ENCODE assay signal across 22 mouse cellular contexts in the genomic region with DNA sequence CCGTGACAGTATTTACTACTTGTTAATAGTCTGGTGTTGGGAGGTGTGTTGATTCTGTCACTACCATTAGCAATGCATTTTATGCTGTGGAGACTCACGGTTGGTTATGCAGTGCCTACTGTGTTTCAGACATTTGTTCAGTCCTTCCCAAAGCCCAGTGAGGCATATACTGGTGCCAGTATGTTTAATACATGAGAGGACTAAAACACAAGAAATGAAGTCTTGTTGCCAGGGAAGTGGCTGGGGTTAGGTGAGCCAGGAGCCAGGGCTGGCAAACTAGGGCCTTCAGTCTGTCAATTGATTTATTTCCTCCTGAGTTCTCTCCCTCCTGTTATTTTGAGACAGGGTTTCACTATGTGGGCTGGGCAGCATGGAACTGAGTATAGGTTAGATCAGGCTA.
DNase-seq lines count a peak whose midpoint lies in the region; ATAC-seq and TF ChIP-seq lines count a peak whose summit lies in the region.
"Had no signal": no experiment of that assay in that cellular context is flagged by ENCODE, and none has a peak within 500 bp of the region (broad histone marks: within the 10 kb centered on the region; RNA-seq: fewer than 3 reads in every experiment).

No protein-coding gene starts in this region.

- H3K4me3 ChIP-seq in forebrain, embryonic 13.5 days, result no peak overlapping the region
- no peak overlapping the region for H3K4me3 ChIP-seq in forebrain, embryonic 15.5 days
- no peak overlapping the region for H3K4me3 ChIP-seq in kidney, adult 2 months (ENCODE audit: insufficient read depth, low read depth, low read length)
- H3K4me3 ChIP-seq: forebrain, embryonic 10.5 days; gastrocnemius, adult 2 months; hindbrain, embryonic 12.5 days; hindbrain, embryonic 15.5 days had no signal

- ATAC-seq in forebrain, embryonic 13.5 days, result peak; percentile 43; the same call in 1 of the 2 replicates
- no peak for ATAC-seq in forebrain, embryonic 15.5 days (replicated peaks)
- ATAC-seq: forebrain, postnatal 0 days; Patski had no signal

- H3K27me3 ChIP-seq in forebrain, embryonic 13.5 days, result no peaks in the 10 kb centered on the region
- H3K27me3 ChIP-seq in forebrain, embryonic 15.5 days, result no peaks in the 10 kb centered on the region
- H3K27me3 ChIP-seq in kidney, adult 2 months (replicated peaks; ENCODE audit: control insufficient read depth, insufficient read depth, low read length), result no peaks in the 10 kb centered on the region
- H3K27me3 ChIP-seq: CH12.LX; hindbrain, embryonic 12.5 days; hindbrain, embryonic 15.5 days; Patski had no signal

- no peak overlapping the region for H3K27ac ChIP-seq in forebrain, embryonic 13.5 days
- no peak overlapping the region for H3K27ac ChIP-seq in forebrain, embryonic 15.5 days (replicated peaks)
- H3K27ac ChIP-seq in kidney, adult 2 months (ENCODE audit: insufficient read depth, low read depth, low read length), result peak overlapping the region; percentile 26; the same call in 1 of the 2 replicates
- H3K27ac ChIP-seq: forebrain, embryonic 10.5 days; gastrocnemius, adult 2 months; hindbrain, embryonic 12.5 days; hindbrain, embryonic 15.5 days had no signal

- TF ChIP-seq POLR2A in kidney, adult 2 months (IDR thresholded peaks at IDR 0.05; ENCODE audit: low read depth, low read length), result no peak

- H3K4me1 ChIP-seq in forebrain, embryonic 13.5 days, result peaks cover 7% of the 10 kb centered on the region; the same call in 1 of the 2 replicates
- H3K4me1 ChIP-seq in forebrain, embryonic 15.5 days, result peaks cover 10% of the 10 kb centered on the region; the same call in 1 of the 2 replicates
- peaks cover 34% of the 10 kb centered on the region for H3K4me1 ChIP-seq in kidney, adult 2 months (ENCODE audit: control insufficient read depth, insufficient read depth, low read length)
- H3K4me1 ChIP-seq: forebrain, embryonic 10.5 days had no signal

- H3K4me2 ChIP-seq in forebrain, embryonic 13.5 days, result no peak overlapping the region
- H3K4me2 ChIP-seq in forebrain, embryonic 15.5 days (replicated peaks), result no peak overlapping the region
- H3K4me2 ChIP-seq: heart, embryonic 11.5 days; hindbrain, embryonic 12.5 days; hindbrain, embryonic 15.5 days had no signal

- peak; percentile 53 for DNase-seq in kidney, adult 2 months
- DNase-seq in kidney, adult 18-20 months, result no peak
- DNase-seq in left cerebral cortex, postnatal 4 days, result peak; percentile 37
- DNase-seq in left cerebral cortex, adult 18-20 months (ENCODE audit: low spot score in 2 of 2), result no peak
- DNase-seq: adrenal gland, postnatal 10 days; adrenal gland, postnatal 36 days; B cell, adult 2 months; cerebellum, adult 11 months; cerebellum, adult 8-10 months; forebrain, postnatal 0 days; gastrocnemius, postnatal 14 days; heart, adult 11 months had no signal

- TF ChIP-seq CTCF in kidney, adult 2 months (conservative IDR thresholded peaks at IDR 0.05; ENCODE audit: insufficient read depth, insufficient read length, low read depth, low read length), result no peak

- intact Hi-C loops in left cerebral cortex, postnatal 4 days (cut with DNase I), result no loop called here

- H3K9ac ChIP-seq in forebrain, embryonic 13.5 days, result no peak overlapping the region
- no peak overlapping the region for H3K9ac ChIP-seq in forebrain, embryonic 15.5 days (replicated peaks)
- H3K9ac ChIP-seq: forebrain, postnatal 0 days; hindbrain, embryonic 12.5 days; hindbrain, embryonic 15.5 days had no signal

- WGBS in forebrain, embryonic 13.5 days, result 93% methylated on average over 2 of the region's 2 CpGs
- WGBS in forebrain, embryonic 15.5 days, result 77% methylated on average over 2 of the region's 2 CpGs
- 33% methylated on average over 2 of the region's 2 CpGs for WGBS in kidney, adult 2 months

- H3K36me3 ChIP-seq in forebrain, embryonic 13.5 days (ENCODE audit: poor library complexity, severe bottlenecking), result no peaks in the 10 kb centered on the region
- no peaks in the 10 kb centered on the region for H3K36me3 ChIP-seq in forebrain, embryonic 15.5 days
- no peaks in the 10 kb centered on the region; the same call in 1 of the 2 replicates for H3K36me3 ChIP-seq in kidney, adult 2 months (ENCODE audit: control insufficient read depth, insufficient read depth, low read length)
- H3K36me3 ChIP-seq: forebrain, embryonic 10.5 days; hindbrain, embryonic 12.5 days; hindbrain, embryonic 15.5 days had no signal

- H3K9me3 ChIP-seq in forebrain, embryonic 13.5 days (replicated peaks), result no peaks in the 10 kb centered on the region
- no peaks in the 10 kb centered on the region for H3K9me3 ChIP-seq in forebrain, embryonic 15.5 days
- H3K9me3 ChIP-seq: forebrain, embryonic 10.5 days; G1E; hindbrain, embryonic 12.5 days; hindbrain, embryonic 15.5 days had no signal

Comparison
In these comparisons a context has a peak if more than half of its experiments do, and no peak if none do; other contexts are left out.
1. DNase-seq: peak in kidney, adult 2 months (single experiment) and left cerebral cortex, postnatal 4 days (single experiment); none in kidney, adult 18-20 months (single experiment) and left cerebral cortex, adult 18-20 months (0 of 2).